Mouse (Mus musculus) liver, embryonic 14.5 days (tissue): Measurements from ENCODE around the gene Gpr153.

Experiments
- CTCF ChIP-seq: IDR thresholded peaks from 2 replicates; pipeline ENCODE4 v1.5.1; 2016; ENCODE audit warnings: antibody characterized with exemption, low read depth, control low read depth
- EP300 ChIP-seq: IDR thresholded peaks from 2 replicates; pipeline ENCODE4 v1.6.1; 2016; ENCODE audit warnings: antibody characterized with exemption, low read depth

- TF ChIP-seq CTCF, result no peak
- TF ChIP-seq EP300, result no peak
These were observed 841 bp upstream of the Gpr153 start for GRCm38 (mm10) chr4:152273191-152273590.
